Mouse (Mus musculus) spleen, embryonic (tissue): ENCODE measurements around the gene Ryk.

ENCODE experiments used
- CTCF ChIA-PET: fragments of 350-600 bp; sonication (Branson Sonifier 250); formaldehyde crosslinking; loops from one replicate; lab custom pipeline; 2022; lab: Charles Lee

Gene Ryk

DNA sequence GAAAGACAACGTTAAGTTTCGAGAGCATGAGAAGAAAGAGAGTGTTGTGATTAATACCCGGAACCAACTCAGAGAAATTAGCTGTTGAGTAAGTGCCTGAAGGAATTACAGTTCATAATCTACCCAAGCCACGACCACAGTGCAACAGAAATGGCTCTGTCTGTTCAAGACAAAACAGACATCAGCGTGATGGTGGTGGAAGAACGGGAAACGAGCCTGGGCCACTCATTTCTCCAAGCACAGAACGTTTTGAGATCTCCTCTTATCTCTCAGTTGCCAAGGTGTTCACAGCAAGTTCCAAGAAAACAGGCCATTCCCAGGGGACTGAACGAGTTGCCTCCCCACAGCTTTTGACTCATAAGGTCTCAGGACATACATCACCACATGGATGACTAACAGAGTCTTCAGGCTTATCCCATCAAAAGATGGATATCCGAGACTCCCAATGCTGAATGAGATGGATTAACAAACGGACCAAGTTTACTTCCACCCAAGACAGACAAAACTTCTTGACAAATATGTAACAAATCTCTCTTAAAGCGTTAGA lies 111.8 kb downstream of the Ryk start:
- CTCF ChIA-PET = no interaction called here

DNA sequence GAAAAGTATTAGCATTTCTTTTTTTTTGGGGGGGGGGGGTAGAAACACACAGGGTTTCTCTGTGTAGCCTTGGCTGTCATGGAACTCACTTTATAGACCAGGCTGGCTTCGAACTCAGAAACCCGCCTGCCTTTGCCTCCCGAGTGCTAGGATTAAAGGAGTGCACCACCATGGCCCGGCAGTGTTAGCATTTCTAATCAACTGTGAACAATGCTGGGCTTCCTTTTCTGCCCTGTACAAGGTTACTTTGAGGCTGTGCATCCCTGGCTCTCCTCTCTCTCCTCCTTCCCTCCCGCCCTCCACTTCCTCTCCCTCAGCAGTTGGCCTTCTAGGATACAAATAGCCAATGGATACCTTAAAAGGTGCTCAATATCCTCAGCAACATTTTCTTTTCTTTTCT lies 114.0 kb downstream of the Ryk start:
- CTCF ChIA-PET = no interaction called here

DNA sequence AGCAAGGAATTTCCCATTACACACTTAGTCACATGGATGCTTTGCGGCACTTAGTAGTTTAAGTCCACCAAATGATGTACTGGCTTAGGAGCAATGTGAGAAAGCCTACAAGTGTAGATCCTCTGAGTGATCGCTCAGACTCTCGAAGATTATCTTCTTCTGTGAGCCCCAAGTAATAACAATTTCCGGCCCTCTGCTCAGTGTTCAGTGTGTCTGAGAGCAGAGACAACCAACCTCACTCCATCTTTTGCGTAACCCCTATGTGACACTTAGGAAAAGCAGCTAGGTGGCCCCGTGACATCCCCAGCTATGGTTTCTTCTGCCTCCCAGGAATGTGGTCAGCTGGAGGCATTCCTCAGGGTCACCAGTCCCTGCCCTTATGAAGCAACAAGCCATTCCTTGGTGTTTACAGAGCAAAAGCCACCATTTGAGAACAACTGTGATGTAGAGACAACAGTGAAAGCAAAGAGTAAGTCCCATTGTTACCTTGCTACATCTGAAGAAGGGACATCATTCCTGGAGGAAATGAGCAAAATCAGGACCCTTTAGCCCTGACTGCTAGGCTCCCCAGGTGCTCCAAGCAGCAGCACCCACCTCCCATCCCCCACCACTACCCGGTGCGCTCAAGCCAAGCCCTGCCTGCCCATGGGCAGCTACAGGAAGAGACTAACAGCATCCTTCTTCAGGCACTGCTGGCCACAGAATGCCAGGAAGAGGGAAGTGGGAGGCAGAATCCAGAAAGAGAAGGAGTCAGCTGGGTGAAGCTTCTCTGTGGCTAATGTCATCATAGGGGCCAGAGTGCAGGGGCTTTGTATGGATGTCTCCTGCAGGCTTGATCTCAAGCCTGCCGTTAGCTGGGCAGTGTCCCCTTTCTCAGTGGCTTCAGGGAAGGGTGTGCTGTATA lies 116.6 kb downstream of the Ryk start:
- CTCF ChIA-PET = no interaction called here

DNA sequence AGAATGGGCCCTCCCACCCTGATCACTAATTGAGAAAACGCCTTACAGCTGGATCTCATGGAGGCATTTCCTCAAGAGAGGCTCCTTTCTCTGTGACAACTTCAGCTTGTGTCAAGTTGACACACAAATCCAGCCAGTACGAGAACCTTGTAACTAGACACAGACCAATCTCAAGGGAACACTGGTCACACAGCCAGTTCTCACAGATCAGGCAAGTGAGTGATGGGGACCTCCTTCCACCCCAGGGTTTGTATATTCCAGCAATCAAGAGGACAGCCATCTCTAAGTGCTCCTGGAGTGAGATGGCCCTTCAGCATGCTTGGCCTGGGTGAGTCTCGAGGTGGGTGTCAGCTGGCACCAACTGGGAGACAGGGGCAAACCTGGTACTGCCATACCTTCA lies 121.1 kb downstream of the Ryk start:
- CTCF ChIA-PET = no interaction called here
